Mouse (Mus musculus) liver, adult 2 months (tissue): ENCODE data around the gene Osbpl9.

Source experiments
- CTCF ChIP-seq: fragments of 200-500 bp; IDR thresholded peaks from 2 replicates; pipeline ENCODE4 v1.5.1; 2011; ENCODE audit warnings: low read depth, low read length, control low read depth
- POLR2A ChIP-seq: fragments of 200-500 bp; IDR thresholded peaks from 2 replicates; pipeline ENCODE4 v1.6.1; 2011; ENCODE audit warnings: low read length, control low read depth; ENCODE audit not compliant: insufficient read depth; ENCODE audit errors: extremely low read depth

DNA sequence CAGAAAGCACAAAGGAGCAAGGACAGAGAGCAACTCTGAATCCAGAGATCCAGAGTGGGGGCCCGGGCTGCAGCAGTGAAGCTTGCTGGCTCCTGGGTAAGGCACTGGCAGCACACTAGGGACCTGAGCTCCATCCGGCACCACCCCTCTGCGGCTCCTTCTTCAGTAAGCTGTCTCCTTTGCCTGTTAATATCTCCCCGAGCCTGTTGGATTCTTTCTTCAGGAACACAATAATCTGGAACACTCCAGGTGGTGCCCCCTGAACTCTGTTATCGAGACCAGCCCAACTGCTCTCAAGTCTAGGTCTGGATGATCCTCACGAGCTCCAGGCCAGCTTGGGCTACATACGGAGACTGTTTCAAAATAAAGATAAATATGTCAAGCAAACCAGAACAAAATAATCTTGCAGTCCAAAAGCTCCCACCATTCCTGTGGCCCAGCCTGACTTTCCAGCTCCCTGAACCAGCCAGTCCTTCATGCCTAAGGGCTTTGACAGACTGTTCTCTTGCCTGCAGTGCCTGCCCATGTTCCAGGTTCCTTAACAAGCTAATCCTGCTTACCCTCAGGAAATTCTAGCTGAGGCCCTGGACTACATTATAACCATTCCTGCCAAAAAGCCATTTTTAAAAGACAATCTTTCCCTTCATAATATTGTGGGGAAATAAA lies 28.2 kb downstream of the Osbpl9 start:
- TF ChIP-seq CTCF, result no peak
- no peak for TF ChIP-seq POLR2A
